Mouse (Mus musculus) limb, embryonic 12.5 days (tissue): Measurements from ENCODE around the gene 4930568D16Rik. TPM values are rescaled to one million over a fixed set of nuclear protein-coding genes. Genes with fewer than 3 reads are reported as not detected.

Source experiments
- polyA plus RNA-seq: library from polyadenylated mRNA; unstranded; fragments of >200 nt; fragmentation: Nextera tagmentation; extraction: Ambion mirVana; gene quantifications from 2 replicates; pipeline ENCODE4 v1.2.1, GENCODE M21; 2016

The 4930568D16Rik gene
- polyA plus RNA-seq, 1 experiment from 2014 or later = not detected

Other genes starting within 250 kb of the 4930568D16Rik start
- 270 and 291 TPM in 2 replicates for gene Rab14, start 166.6 kb downstream of the 4930568D16Rik start, polyA plus RNA-seq
- gene Gsn, start 111.3 kb downstream of the 4930568D16Rik start, polyA plus RNA-seq = 45.2 and 52.5 TPM in 2 replicates
- gene Stom, start 30.8 kb downstream of the 4930568D16Rik start, polyA plus RNA-seq = 12.2 and 12.7 TPM in 2 replicates
- not detected in 2 replicates for gene 4930402F06Rik, start 29.4 kb upstream of the 4930568D16Rik start, polyA plus RNA-seq
- gene Ggta1, start 95.5 kb upstream of the 4930568D16Rik start, polyA plus RNA-seq = 7.8 and 8.8 TPM in 2 replicates
- 65.7 and 72.3 TPM in 2 replicates for gene Dab2ip, start 190.5 kb upstream of the 4930568D16Rik start, polyA plus RNA-seq